Mouse (Mus musculus) cerebellum, adult 2 months (tissue): Measurements from ENCODE around the gene Maats1.

ENCODE experiments used
- CTCF ChIP-seq: fragments of 200-500 bp; IDR thresholded peaks from 2 replicates; pipeline ENCODE4 v1.5.1; 2011; ENCODE audit warnings: low read depth, mild to moderate bottlenecking, control low read depth, low read length, moderate library complexity, borderline replicate concordance; ENCODE audit not compliant: insufficient read depth
- POLR2A ChIP-seq: fragments of 200-500 bp; IDR thresholded peaks from 2 replicates; pipeline ENCODE4 v1.6.1; 2011; ENCODE audit warnings: low read length, control low read depth, borderline replicate concordance; ENCODE audit not compliant: insufficient read depth

- no peak for TF ChIP-seq POLR2A
- no peak for TF ChIP-seq CTCF
Measured at GRCm38 (mm10) chr16:38387389-38387788, 45.4 kb upstream of the Maats1 start.
